Mouse (Mus musculus): ENCODE results near the gene Tmem30b.

DNA sequence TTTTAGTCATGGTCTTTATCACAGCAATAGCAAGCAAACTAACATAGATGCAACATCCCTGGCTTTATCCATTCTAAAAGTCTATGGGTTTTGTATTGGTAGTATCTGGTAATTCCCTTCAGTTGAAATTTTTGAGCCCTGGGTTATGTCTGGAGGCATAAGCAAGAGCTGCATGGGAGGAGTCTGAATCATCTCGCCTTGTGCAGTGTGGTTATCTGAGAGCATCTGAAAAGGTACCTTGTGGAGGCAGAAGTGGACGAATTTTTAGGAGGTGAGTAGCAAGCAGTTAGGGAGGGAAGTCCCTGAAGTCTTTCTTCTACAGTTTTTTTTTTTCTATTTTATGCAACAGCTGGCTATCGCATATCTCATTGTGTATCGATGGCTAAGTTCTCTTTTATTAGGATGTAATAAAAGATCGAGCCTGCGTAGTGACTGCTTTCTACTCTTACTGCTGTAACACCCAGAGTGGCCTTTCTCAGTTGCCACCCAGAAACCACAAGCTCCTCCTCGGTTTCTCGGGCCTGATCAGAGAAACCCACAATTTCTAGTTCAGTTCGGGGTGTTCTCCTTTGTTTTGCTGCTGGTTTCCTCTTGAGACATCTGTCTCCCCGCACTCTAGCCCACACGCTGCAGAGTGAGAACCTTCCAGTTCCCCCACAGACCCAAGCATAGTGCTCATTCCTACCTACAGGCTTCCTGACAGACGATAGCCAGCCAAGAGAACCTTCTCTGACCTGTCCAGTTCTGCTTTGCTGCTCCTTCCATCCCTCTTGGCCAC lies 47.0 kb upstream of the Tmem30b start:
- TF ChIP-seq CTCF (IDR thresholded peaks at IDR 0.05; ENCODE audit: borderline replicate concordance, insufficient read depth, low read length) (no peak), POLR2A (IDR thresholded peaks at IDR 0.05; ENCODE audit: low read depth, low read length) (no peak)
